Comparison of ENCODE assay signal across 11 mouse cellular contexts in genomic region chr16:25042669-25043440, GRCm38 (mm10).
DNase-seq lines count a peak whose midpoint lies in the region; ATAC-seq and TF ChIP-seq lines count a peak whose summit lies in the region.
"Had no signal": no experiment of that assay in that cellular context is flagged by ENCODE, and none has a peak within 500 bp of the region (broad histone marks: within the 10 kb centered on the region; RNA-seq: fewer than 3 reads in every experiment).

No protein-coding gene starts in this region.

- no peak overlapping the region for H3K9ac ChIP-seq in limb, embryonic 15.5 days
- H3K9ac ChIP-seq: limb, embryonic 12.5 days; neural tube, embryonic 12.5 days had no signal

- no peak overlapping the region for H3K27ac ChIP-seq in kidney, adult 2 months (ENCODE audit: insufficient read depth, low read depth, low read length)
- peak overlapping the region; percentile 75 for H3K27ac ChIP-seq in embryonic fibroblast, embryonic 13.5 days (ENCODE audit: insufficient read depth, low read length)
- H3K27ac ChIP-seq in limb, embryonic 15.5 days: peak overlapping the region; percentile 87
- H3K27ac ChIP-seq: hindbrain, embryonic 10.5 days; limb, embryonic 12.5 days; neural tube, embryonic 12.5 days had no signal

- no peak for TF ChIP-seq POLR2A in kidney, adult 2 months (IDR thresholded peaks at IDR 0.05; ENCODE audit: low read depth, low read length)
- TF ChIP-seq POLR2A in embryonic fibroblast, embryonic 13.5 days (IDR thresholded peaks at IDR 0.05; ENCODE audit: low read depth, low read length): no peak; the same call in 1 of the 2 replicates

- H3K36me3 ChIP-seq in kidney, adult 2 months (ENCODE audit: control insufficient read depth, insufficient read depth, low read length): no peaks in the 10 kb centered on the region
- H3K36me3 ChIP-seq in limb, embryonic 15.5 days: no peaks in the 10 kb centered on the region
- H3K36me3 ChIP-seq: hindbrain, embryonic 10.5 days; limb, embryonic 12.5 days; neural tube, embryonic 12.5 days had no signal

- peak overlapping the region; percentile 20; the same call in 1 of the 2 replicates for H3K4me2 ChIP-seq in limb, embryonic 15.5 days
- H3K4me2 ChIP-seq: limb, embryonic 12.5 days; neural tube, embryonic 12.5 days had no signal

- no peak for TF ChIP-seq CTCF in kidney, adult 2 months (conservative IDR thresholded peaks at IDR 0.05; ENCODE audit: insufficient read depth, insufficient read length, low read depth, low read length)
- TF ChIP-seq CTCF in embryonic fibroblast, embryonic 13.5 days (IDR thresholded peaks at IDR 0.05; ENCODE audit: borderline replicate concordance, insufficient read depth, low read length): no peak

- no peaks in the 10 kb centered on the region for H3K27me3 ChIP-seq in kidney, adult 2 months (replicated peaks; ENCODE audit: control insufficient read depth, insufficient read depth, low read length)
- no peaks in the 10 kb centered on the region for H3K27me3 ChIP-seq in limb, embryonic 15.5 days
- H3K27me3 ChIP-seq: limb, embryonic 12.5 days; neural tube, embryonic 12.5 days had no signal

- H3K4me1 ChIP-seq in kidney, adult 2 months (ENCODE audit: control insufficient read depth, insufficient read depth, low read length): peaks cover 2% of the 10 kb centered on the region; the same call in 1 of the 2 replicates
- peaks cover 13% of the 10 kb centered on the region for H3K4me1 ChIP-seq in embryonic fibroblast, embryonic 13.5 days (ENCODE audit: control insufficient read depth, insufficient read depth, low read length)
- H3K4me1 ChIP-seq in limb, embryonic 15.5 days: peaks cover 51% of the 10 kb centered on the region
- H3K4me1 ChIP-seq: hindbrain, embryonic 10.5 days; neural tube, embryonic 12.5 days had no signal

- no peak for ATAC-seq in limb, embryonic 15.5 days (ENCODE audit: insufficient number of reproducible peaks, low FRiP score, low TSS enrichment, low read depth)
- no peak for ATAC-seq in erythroblast, adult 5-6 weeks (replicated peaks; ENCODE audit: low FRiP score, poor library complexity, severe bottlenecking)
- ATAC-seq: activated CD4-positive, CD25-positive, alpha-beta regulatory T cell, adult 4 months had no signal

- DNase-seq in kidney, adult 2 months: peak; percentile 25
- DNase-seq in kidney, postnatal 36 days: no peak
- peak; percentile 65 for DNase-seq in ES-CJ7 (ENCODE audit: low read depth, low spot score)
- no peak for DNase-seq in left cerebral cortex, adult 18-20 months (ENCODE audit: low spot score in 2 of 2)

- H3K4me3 ChIP-seq in kidney, adult 2 months (ENCODE audit: insufficient read depth, low read depth, low read length): no peak overlapping the region
- no peak overlapping the region for H3K4me3 ChIP-seq in embryonic fibroblast, embryonic 13.5 days (ENCODE audit: insufficient read depth, low read length)
- no peak overlapping the region for H3K4me3 ChIP-seq in limb, embryonic 15.5 days
- H3K4me3 ChIP-seq: hindbrain, embryonic 10.5 days; limb, embryonic 12.5 days; neural tube, embryonic 12.5 days had no signal

- no peaks in the 10 kb centered on the region for H3K9me3 ChIP-seq in limb, embryonic 15.5 days
- H3K9me3 ChIP-seq: hindbrain, embryonic 10.5 days; limb, embryonic 12.5 days; neural tube, embryonic 12.5 days had no signal

- 52% methylated on average over 8 of the region's 8 CpGs for WGBS in kidney, adult 2 months
- 25% methylated on average over 8 of the region's 8 CpGs for WGBS in limb, embryonic 15.5 days

Comparison
In these comparisons a context has a peak if more than half of its experiments do, and no peak if none do; other contexts are left out.
1. DNase-seq: peak in kidney, adult 2 months (single experiment) and ES-CJ7 (single experiment); none in kidney, postnatal 36 days (0 of 2) and left cerebral cortex, adult 18-20 months (0 of 2).